Mouse (Mus musculus) E14TG2a.4 (cell line): ENCODE data around the gene Camk2g.
A peak's percentile ranks its signal among the peaks of the same experiment; 100 is the strongest.
"Not testable (repeated sequence)": the region's sequence is repeated elsewhere in the genome, so short reads cannot be mapped to it uniquely, and the experiment has no call there.

Experiments used
- H3K27me3 ChIP-seq: 2 replicates; pipeline ENCODE4 v1.6.1; 2014; ENCODE audit warnings: low read length, control low read depth; ENCODE audit not compliant: insufficient read depth
- H3K36me3 ChIP-seq: 2 replicates; pipeline ENCODE4 v1.6.1; 2014; ENCODE audit warnings: low read length, control low read depth; ENCODE audit not compliant: insufficient read depth
- H3K4me1 ChIP-seq: replicated peaks from 2 replicates; pipeline ENCODE4 v1.6.1; 2014; ENCODE audit warnings: low read depth, low read length, control low read depth
- H3K4me3 ChIP-seq: replicated peaks from 2 replicates; pipeline ENCODE4 v1.5.1; 2014; ENCODE audit warnings: mild to moderate bottlenecking, low read length
- H3K9me3 ChIP-seq: 2 replicates; pipeline ENCODE4 v1.6.1; 2014; ENCODE audit warnings: low read length, control low read depth
- CTCF ChIP-seq: conservative IDR thresholded peaks from 2 replicates; pipeline ENCODE4 v1.5.1; 2014; ENCODE audit warnings: low read length
- NANOG ChIP-seq: IDR thresholded peaks from 2 replicates; pipeline ENCODE4 v1.6.1; 2014; ENCODE audit warnings: borderline replicate concordance, low read length, mixed read lengths
- POU5F1 ChIP-seq: IDR thresholded peaks from 2 replicates; pipeline ENCODE4 v1.6.1; 2014; ENCODE audit warnings: low read length, borderline replicate concordance

Camk2g gene

GRCm38 (mm10) chr14:20723006-20723405, 70.9 kb downstream of the Camk2g start:
- TF ChIP-seq CTCF (no peak), POU5F1 (no peak), NANOG (no peak)
- H3K36me3 ChIP-seq, result peaks cover 70% of the 10 kb centered on the region
- no peaks in the 10 kb centered on the region for H3K9me3 ChIP-seq
- peaks cover 4% of the 10 kb centered on the region for H3K4me1 ChIP-seq
- no peak overlapping the region for H3K4me3 ChIP-seq
- H3K27me3 ChIP-seq, result no peaks in the 10 kb centered on the region

- Histone ChIP-seq H3K4me3 (no peak overlapping the region), H3K27me3 (no peaks in the 10 kb centered on the region), H3K4me1 (no peaks in the 10 kb centered on the region), H3K9me3 (no peaks in the 10 kb centered on the region), H3K36me3 (peaks cover 76% of the 10 kb centered on the region)
- no peak for TF ChIP-seq POU5F1
- no peak for TF ChIP-seq CTCF
- TF ChIP-seq NANOG, result no peak
These were observed 72.5 kb downstream of the Camk2g start for GRCm38 (mm10) chr14:20721371-20721770.

GRCm38 (mm10) chr14:20719767-20720166, 74.1 kb downstream of the Camk2g start:
- H3K27me3 ChIP-seq, result no peaks in the 10 kb centered on the region
- TF ChIP-seq NANOG, result no peak
- no peak for TF ChIP-seq POU5F1
- TF ChIP-seq CTCF, result no peak
- H3K9me3 ChIP-seq, result no peaks in the 10 kb centered on the region
- peaks cover 72% of the 10 kb centered on the region for H3K36me3 ChIP-seq
- no peak overlapping the region for H3K4me3 ChIP-seq
- H3K4me1 ChIP-seq, result peaks cover 1% of the 10 kb centered on the region; the same call in 1 of the 2 replicates

GRCm38 (mm10) chr14:20718443-20718842, 75.4 kb downstream of the Camk2g start:
- Histone ChIP-seq H3K27me3 (peaks cover 2% of the 10 kb centered on the region), H3K9me3 (no peaks in the 10 kb centered on the region), H3K4me1 (peaks cover 15% of the 10 kb centered on the region), H3K36me3 (peaks cover 64% of the 10 kb centered on the region), H3K4me3 (no peak overlapping the region)
- TF ChIP-seq POU5F1 (no peak), NANOG (no peak), CTCF (no peak)

GRCm38 (mm10) chr14:20713832-20714231, 80.1 kb downstream of the Camk2g start:
- no peaks in the 10 kb centered on the region for H3K9me3 ChIP-seq
- peak overlapping the region; percentile 69 for H3K4me3 ChIP-seq
- TF ChIP-seq POU5F1, result no peak
- no peak for TF ChIP-seq CTCF
- no peak for TF ChIP-seq NANOG
- peaks cover 59% of the 10 kb centered on the region for H3K36me3 ChIP-seq
- H3K27me3 ChIP-seq, result peaks cover 17% of the 10 kb centered on the region
- H3K4me1 ChIP-seq, result peaks cover 17% of the 10 kb centered on the region

GRCm38 (mm10) chr14:20708239-20708638, 85.6 kb downstream of the Camk2g start:
- TF ChIP-seq CTCF (no peak), POU5F1 (no peak), NANOG (no peak)
- no peaks in the 10 kb centered on the region for H3K9me3 ChIP-seq
- H3K27me3 ChIP-seq, result peaks cover 33% of the 10 kb centered on the region
- peak overlapping the region; percentile 87 for H3K4me3 ChIP-seq
- peaks cover 22% of the 10 kb centered on the region for H3K4me1 ChIP-seq
- H3K36me3 ChIP-seq, result peaks cover 45% of the 10 kb centered on the region

- Histone ChIP-seq H3K27me3 (peaks cover 33% of the 10 kb centered on the region), H3K36me3 (peaks cover 39% of the 10 kb centered on the region), H3K4me3 (peak within 1 kb of the TSS; percentile 87), H3K4me1 (peaks cover 22% of the 10 kb centered on the region), H3K9me3 (no peaks in the 10 kb centered on the region)
- TF ChIP-seq POU5F1, result no peak
- no peak for TF ChIP-seq NANOG
- TF ChIP-seq CTCF, result no peak
These were observed 86.4 kb downstream of the Camk2g start, which contains the start of gene Zswim8 for GRCm38 (mm10) chr14:20707201-20708190. Zswim8 (plus strand) TSS chr14:20707552.

- Histone ChIP-seq H3K4me3 (peak overlapping the region; percentile 94), H3K4me1 (peaks cover 44% of the 10 kb centered on the region), H3K27me3 (peaks cover 14% of the 10 kb centered on the region), H3K36me3 (peaks cover 45% of the 10 kb centered on the region)
- H3K9me3 ChIP-seq, result not testable (repeated sequence)
These were observed 90.4 kb downstream of the Camk2g start for GRCm38 (mm10) chr14:20703461-20703860.
